Mouse (Mus musculus) MEL (cell line): ENCODE measurements around the gene Cln5. TPM values are rescaled to one million over a fixed set of nuclear protein-coding genes. Genes with fewer than 3 reads are reported as not detected.

Experiments used
- DNase-seq: peaks from one replicate; pipeline ENCODE4 v3.0.0; 2011; ENCODE audit warnings: low read depth, low spot score
- H3K27ac ChIP-seq: 2 replicates; pipeline ENCODE4 v1.5.1; 2012; ENCODE audit warnings: low read depth, mild to moderate bottlenecking, control low read depth, low read length, moderate library complexity; ENCODE audit not compliant: control insufficient read depth
- H3K27me3 ChIP-seq, 2 experiments: fragments of 150-350 bp in 1 of 2; sonication (generic) in 1 of 2; 2 replicates each; pipeline ENCODE4 v1.6.1; 2012; ENCODE audit warnings: low read length in 2 of 2, mild to moderate bottlenecking in 2 of 2, improper control_type of control experiment in 1 of 2, moderate library complexity in 1 of 2; ENCODE audit not compliant: insufficient read depth in 2 of 2, control insufficient read depth in 1 of 2
- H3K36me3 ChIP-seq, 2 experiments: 2 replicates each; pipeline ENCODE4 v1.6.1; 2012 to 2014; ENCODE audit warnings: low read length in 2 of 2, improper control_type of control experiment in 1 of 2, inconsistent platforms in 1 of 2, mild to moderate bottlenecking in 1 of 2; ENCODE audit not compliant: insufficient read depth in 2 of 2, control insufficient read depth in 1 of 2
- H3K4me1 ChIP-seq, 2 experiments: fragments of 150-350 bp in 1 of 2; sonication (generic) in 1 of 2; 2 replicates each; pipeline ENCODE4 v1.6.1; 2012; ENCODE audit warnings: low read length in 2 of 2, improper control_type of control experiment in 1 of 2, mild to moderate bottlenecking in 1 of 2; ENCODE audit not compliant: insufficient read depth in 2 of 2, control insufficient read depth in 1 of 2
- H3K4me3 ChIP-seq, 2 experiments: fragments of 150-350 bp in 1 of 2; sonication (generic) in 1 of 2; 2 replicates each; pipeline ENCODE4 v1.5.1; 2012; ENCODE audit warnings: low read depth in 2 of 2, low read length in 2 of 2, mild to moderate bottlenecking in 2 of 2, moderate library complexity in 2 of 2, control low read depth in 1 of 2, improper control_type of control experiment in 1 of 2; ENCODE audit not compliant: control insufficient read depth in 1 of 2, insufficient read depth in 1 of 2
- H3K79me2 ChIP-seq: 2 replicates; pipeline ENCODE4 v1.6.1; 2012; ENCODE audit warnings: mild to moderate bottlenecking, low read length, moderate library complexity; ENCODE audit not compliant: control insufficient read depth, poor library complexity, insufficient read depth
- H3K9ac ChIP-seq: 2 replicates; pipeline ENCODE4 v1.6.1; 2012; ENCODE audit warnings: low read depth, mild to moderate bottlenecking, control low read depth, low read length, moderate library complexity; ENCODE audit not compliant: control insufficient read depth, poor library complexity, severe bottlenecking
- H3K9me3 ChIP-seq: fragments of 150-350 bp; sonication (generic); replicated peaks from 2 replicates; pipeline ENCODE4 v1.6.1; 2012; ENCODE audit warnings: mild to moderate bottlenecking, low read length, improper control_type of control experiment, moderate library complexity; ENCODE audit not compliant: insufficient read depth
- BHLHE40 ChIP-seq: IDR thresholded peaks from 2 replicates; pipeline ENCODE4 v1.6.1; 2012; ENCODE audit warnings: low read depth, mild to moderate bottlenecking, inconsistent platforms, low read length, improper control_type of control experiment, borderline replicate concordance
- CHD2 ChIP-seq: IDR thresholded peaks from 2 replicates; pipeline ENCODE4 v1.6.1; 2011; ENCODE audit warnings: low read length, improper control_type of control experiment
- CTCF ChIP-seq, 3 experiments: IDR thresholded peaks in 2 of 3; conservative IDR thresholded peaks in 1 of 3; 2 replicates each; pipeline ENCODE4 v1.5.1; 2011 to 2012; ENCODE audit warnings: low read length in 3 of 3, low read depth in 2 of 3, mild to moderate bottlenecking in 2 of 3, improper control_type of control experiment in 1 of 3, inconsistent platforms in 1 of 3, mixed read lengths in 1 of 3, moderate library complexity in 1 of 3; ENCODE audit not compliant: control insufficient read depth in 1 of 3, insufficient read depth in 1 of 3, poor library complexity in 1 of 3, severe bottlenecking in 1 of 3
- E2F4 ChIP-seq: IDR thresholded peaks from 2 replicates; pipeline ENCODE4 v1.6.1; 2011; ENCODE audit warnings: low read depth, low read length, improper control_type of control experiment, borderline replicate concordance
- ELF1 ChIP-seq: IDR thresholded peaks from 2 replicates; pipeline ENCODE4 v1.6.1; 2014; ENCODE audit warnings: low read depth, mild to moderate bottlenecking, inconsistent platforms, low read length, improper control_type of control experiment, moderate library complexity
- ETS1 ChIP-seq: IDR thresholded peaks from 2 replicates; pipeline ENCODE4 v1.6.1; 2012; ENCODE audit warnings: low read depth, mild to moderate bottlenecking, inconsistent platforms, low read length, improper control_type of control experiment, moderate library complexity
- HCFC1 ChIP-seq: IDR thresholded peaks from 2 replicates; pipeline ENCODE4 v1.6.1; 2012; ENCODE audit warnings: low read depth, mild to moderate bottlenecking, inconsistent platforms, low read length, improper control_type of control experiment, moderate library complexity
- KAT2A ChIP-seq: conservative IDR thresholded peaks from 2 replicates; pipeline ENCODE4 v1.6.1; 2012; ENCODE audit warnings: low read depth, low read length, improper control_type of control experiment, inconsistent platforms
- MAX ChIP-seq: IDR thresholded peaks from 2 replicates; pipeline ENCODE4 v1.6.1; 2011; ENCODE audit warnings: low read length, improper control_type of control experiment
- MEF2A ChIP-seq: IDR thresholded peaks from 2 replicates; pipeline ENCODE4 v1.6.1; 2014; ENCODE audit warnings: low read depth, mild to moderate bottlenecking, inconsistent platforms, low read length, improper control_type of control experiment; ENCODE audit not compliant: poor library complexity, insufficient replicate concordance, severe bottlenecking; ENCODE audit errors: extremely low read depth
- MYB ChIP-seq: IDR thresholded peaks from 2 replicates; pipeline ENCODE4 v1.6.1; 2011; ENCODE audit warnings: mild to moderate bottlenecking, low read depth, low read length, improper control_type of control experiment
- MYC ChIP-seq: IDR thresholded peaks from 2 replicates; pipeline ENCODE4 v1.6.1; 2011; ENCODE audit warnings: low read depth, mild to moderate bottlenecking, low read length, improper control_type of control experiment, moderate library complexity
- NELFE ChIP-seq: IDR thresholded peaks from 2 replicates; pipeline ENCODE4 v1.6.1; 2011; ENCODE audit warnings: low read depth, low read length, improper control_type of control experiment
- POLR2A ChIP-seq, 2 experiments: IDR thresholded peaks; 2 replicates each; pipeline ENCODE4 v1.6.1; 2011 to 2012; ENCODE audit warnings: low read length in 2 of 2, mild to moderate bottlenecking in 2 of 2, control low read depth in 1 of 2, improper control_type of control experiment in 1 of 2, low read depth in 1 of 2, moderate library complexity in 1 of 2; ENCODE audit not compliant: control insufficient read depth in 1 of 2, insufficient read depth in 1 of 2, poor library complexity in 1 of 2
- POLR2AphosphoS5 ChIP-seq: IDR thresholded peaks from 2 replicates; pipeline ENCODE4 v1.6.1; 2012; ENCODE audit warnings: low read depth, borderline replicate concordance, mild to moderate bottlenecking, inconsistent platforms, low read length, moderate library complexity, mixed read lengths
- RAD21 ChIP-seq: IDR thresholded peaks from 2 replicates; pipeline ENCODE4 v1.6.1; 2011; ENCODE audit warnings: mild to moderate bottlenecking, low read depth, low read length, improper control_type of control experiment
- SMC3 ChIP-seq: IDR thresholded peaks from 2 replicates; pipeline ENCODE4 v1.6.1; 2011; ENCODE audit warnings: low read depth, low read length, improper control_type of control experiment
- TAL1 ChIP-seq: IDR thresholded peaks from 2 replicates; pipeline ENCODE4 v1.6.1; 2012; ENCODE audit warnings: mild to moderate bottlenecking, inconsistent platforms, low read length, moderate library complexity, mixed read lengths
- TBP ChIP-seq: IDR thresholded peaks from 2 replicates; pipeline ENCODE4 v1.8.0; 2011; ENCODE audit warnings: low read depth, low read length, improper control_type of control experiment
- TCF12 ChIP-seq: IDR thresholded peaks from 2 replicates; pipeline ENCODE4 v1.6.1; 2014; ENCODE audit warnings: low read depth, mild to moderate bottlenecking, inconsistent platforms, low read length, improper control_type of control experiment, moderate library complexity
- UBTF ChIP-seq: IDR thresholded peaks from 2 replicates; pipeline ENCODE4 v1.6.1; 2012; ENCODE audit warnings: low read depth, mild to moderate bottlenecking, inconsistent platforms, low read length, improper control_type of control experiment, moderate library complexity, borderline replicate concordance; ENCODE audit not compliant: insufficient read depth
- USF1 ChIP-seq: IDR thresholded peaks from 2 replicates; pipeline ENCODE4 v1.6.1; 2014; ENCODE audit warnings: low read depth, mild to moderate bottlenecking, inconsistent platforms, low read length, improper control_type of control experiment, moderate library complexity
- ZC3H11A ChIP-seq: IDR thresholded peaks from 2 replicates; pipeline ENCODE4 v1.6.1; 2012; ENCODE audit warnings: low read depth, mild to moderate bottlenecking, inconsistent platforms, low read length, improper control_type of control experiment
- ZMIZ1 ChIP-seq: IDR thresholded peaks from 2 replicates; pipeline ENCODE4 v1.6.1; 2012; ENCODE audit warnings: low read depth, mild to moderate bottlenecking, inconsistent platforms, low read length, improper control_type of control experiment, moderate library complexity
- polyA plus RNA-seq, 2 experiments: library from polyadenylated mRNA; stranded (reverse) in 1 of 2; unstranded in 1 of 2; fragments of >175 nt in 1 of 2; fragments of >200 nt in 1 of 2; gene quantifications; 2 replicates each; pipeline versions ENCODE4 v1.2.1 to v1.2.4; 2012; ENCODE audit warnings: low replicate concordance in 2 of 2, low read depth in 1 of 2; ENCODE audit not compliant: insufficient read length in 2 of 2, insufficient read depth in 1 of 2, missing spikeins in 1 of 2
- total RNA-seq: library from RNA; depleted of rRNA; stranded (reverse); fragments of 300-350 nt; gene quantifications from 2 replicates; pipeline ENCODE4 v1.2.3, GENCODE M21; 2012

The Cln5 gene
- total and polyA plus RNA-seq, 3 experiments: 12.3 to 99.4 (median 15.9) TPM

- no peaks in the 10 kb centered on the region; a peak in 1 of 4 replicates for H3K4me1 ChIP-seq
- H3K36me3 ChIP-seq: peaks cover 0 to 6% of the 10 kb centered on the region in 2 experiments; a peak in 1 of 4 replicates
- no peak for DNase-seq
- peak overlapping the region; percentile 80 for H3K9ac ChIP-seq
- no peaks in the 10 kb centered on the region for H3K27me3 ChIP-seq
- no peaks in the 10 kb centered on the region for H3K9me3 ChIP-seq
- H3K27ac ChIP-seq: peak overlapping the region; percentile 91
- H3K4me3 ChIP-seq: peak overlapping the region; percentile 60 to 77
- peaks cover 2% of the 10 kb centered on the region; the same call in 1 of the 2 replicates for H3K79me2 ChIP-seq
- no peak for TF ChIP-seq RAD21
- no peak for TF ChIP-seq POLR2A (IDR thresholded peaks at IDR 0.05; ENCODE audit: control insufficient read depth in 1 of 2, insufficient read depth in 1 of 2, low read depth in 1 of 2, low read length in 2 of 2, poor library complexity in 1 of 2)
- no peak for TF ChIP-seq ZMIZ1
- no peak for TF ChIP-seq TCF12
- no peak for TF ChIP-seq CHD2
- no peak for TF ChIP-seq SMC3
- no peak for TF ChIP-seq MAX
- TF ChIP-seq ZC3H11A: no peak
- no peak for TF ChIP-seq BHLHE40
- TF ChIP-seq MYC: no peak
- TF ChIP-seq ETS1: no peak
- no peak for TF ChIP-seq TBP
- no peak for TF ChIP-seq MEF2A
- no peak for TF ChIP-seq ELF1
- no peak for TF ChIP-seq POLR2AphosphoS5
- TF ChIP-seq KAT2A: no peak
- TF ChIP-seq UBTF: no peak
- no peak for TF ChIP-seq HCFC1
- TF ChIP-seq MYB: no peak
- TF ChIP-seq, all 39 proteins: peak for 0
These were observed 552 bp upstream of the Cln5 start for GRCm38 (mm10) chr14:103069465-103069863.

GRCm38 (mm10) chr14:103070790-103071189, 774 bp downstream of the Cln5 start:
- H3K9ac ChIP-seq: peak overlapping the region; percentile 92
- H3K9me3 ChIP-seq: no peaks in the 10 kb centered on the region
- peaks cover 0 to 6% of the 10 kb centered on the region in 2 experiments; a peak in 1 of 4 replicates for H3K36me3 ChIP-seq
- peak overlapping the region; percentile 77 to 93 for H3K4me3 ChIP-seq
- peak overlapping the region; percentile 79 for H3K27ac ChIP-seq
- H3K4me1 ChIP-seq: no peaks in the 10 kb centered on the region; a peak in 1 of 4 replicates
- peaks cover 2% of the 10 kb centered on the region; the same call in 1 of the 2 replicates for H3K79me2 ChIP-seq
- TF ChIP-seq NELFE (no peak), POLR2A (IDR thresholded peaks at IDR 0.05; ENCODE audit: control insufficient read depth in 1 of 2, insufficient read depth in 1 of 2, low read depth in 1 of 2, low read length in 2 of 2, poor library complexity in 1 of 2) (no peak), CTCF (IDR thresholded peaks at IDR 0.05 in 2 of 3, conservative IDR thresholded peaks at IDR 0.05 in 1 of 3; ENCODE audit: control insufficient read depth in 1 of 3, insufficient read depth in 1 of 3, low read depth in 2 of 3, low read length in 3 of 3, poor library complexity in 1 of 3, severe bottlenecking in 1 of 3) (no peak), USF1 (no peak), ELF1 (no peak), MYB (no peak), ZMIZ1 (no peak), E2F4 (no peak), TAL1 (no peak), MYC (no peak)
- H3K27me3 ChIP-seq: no peaks in the 10 kb centered on the region
- peak; percentile 55 for DNase-seq
